Mouse (Mus musculus) gastrocnemius, postnatal 10 days (tissue): Measurements from ENCODE around the gene Masp2. TPM values are rescaled to one million over a fixed set of nuclear protein-coding genes. Genes with fewer than 3 reads are reported as not detected.

Experiments used
- DNase-seq: peaks from one replicate; pipeline ENCODE4 v3.0.0; 2021; ENCODE audit warnings: mixed read lengths
- long read RNA-seq, 2 experiments: library from polyadenylated mRNA; stranded (forward); transcript quantifications; one replicate each; pipeline ENCODE4 v2.0.0; 2021
- total RNA-seq, 2 experiments: library from RNA; stranded (reverse); gene quantifications; 2 replicates each; pipeline ENCODE4 v1.2.3; 2021

Gene Masp2
- under 1 TPM; 0.16 to 0.54 TPM for total RNA-seq
- long read RNA-seq, experiment 1: 0 reads
- long read RNA-seq, experiment 2: 0 reads

DNA sequence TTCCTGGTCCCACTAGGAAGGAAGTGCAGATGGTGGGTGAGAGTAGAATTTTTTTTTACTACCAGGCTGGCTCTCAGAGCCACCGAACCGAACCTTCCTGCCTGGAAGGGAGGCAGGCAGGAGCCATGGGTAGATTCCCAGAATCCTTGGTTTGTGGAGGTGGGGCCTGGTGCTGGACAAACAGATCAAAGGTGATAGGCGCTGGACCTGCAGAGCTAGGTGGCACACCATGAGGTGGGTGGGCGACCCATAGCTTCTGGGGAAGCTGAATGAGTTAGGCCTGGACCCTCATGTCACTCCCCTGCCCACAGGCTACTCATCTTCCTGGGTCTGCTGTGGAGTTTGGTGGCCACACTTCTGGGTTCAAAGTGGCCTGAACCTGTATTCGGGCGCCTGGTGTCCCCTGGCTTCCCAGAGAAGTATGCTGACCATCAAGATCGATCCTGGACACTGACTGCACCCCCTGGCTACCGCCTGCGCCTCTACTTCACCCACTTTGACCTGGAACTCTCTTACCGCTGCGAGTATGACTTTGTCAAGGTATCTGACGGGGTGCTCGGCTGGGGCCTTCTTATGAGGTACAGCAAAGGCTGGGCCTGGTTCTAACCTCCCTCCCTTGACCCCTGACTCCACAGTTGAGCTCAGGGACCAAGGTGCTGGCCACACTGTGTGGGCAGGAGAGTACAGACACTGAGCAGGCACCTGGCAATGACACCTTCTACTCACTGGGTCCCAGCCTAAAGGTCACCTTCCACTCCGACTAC lies at the start of gene Masp2:
Masp2 (plus strand) TSS at position 198 of the 764 bp plus-strand sequence.
- no peak for DNase-seq

DNA sequence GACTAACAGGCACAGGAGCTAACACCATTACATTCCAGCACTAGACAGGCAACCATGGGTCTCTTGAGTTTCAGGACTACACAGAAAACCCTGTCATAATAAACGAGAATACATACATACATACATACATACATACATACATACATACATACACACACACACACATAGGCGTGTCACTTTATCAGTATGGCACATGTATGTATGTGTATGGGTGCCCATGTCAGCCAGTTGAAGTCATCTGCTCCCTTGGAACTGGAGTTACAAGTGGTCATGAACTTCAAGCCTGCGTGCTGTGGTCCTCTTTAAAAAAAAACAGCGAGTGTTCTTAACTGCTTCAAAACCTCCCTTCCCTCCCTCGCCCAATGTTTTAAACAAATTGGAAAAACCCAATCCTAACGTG lies 44.6 kb upstream of the Masp2 start:
- DNase-seq: no peak

DNA sequence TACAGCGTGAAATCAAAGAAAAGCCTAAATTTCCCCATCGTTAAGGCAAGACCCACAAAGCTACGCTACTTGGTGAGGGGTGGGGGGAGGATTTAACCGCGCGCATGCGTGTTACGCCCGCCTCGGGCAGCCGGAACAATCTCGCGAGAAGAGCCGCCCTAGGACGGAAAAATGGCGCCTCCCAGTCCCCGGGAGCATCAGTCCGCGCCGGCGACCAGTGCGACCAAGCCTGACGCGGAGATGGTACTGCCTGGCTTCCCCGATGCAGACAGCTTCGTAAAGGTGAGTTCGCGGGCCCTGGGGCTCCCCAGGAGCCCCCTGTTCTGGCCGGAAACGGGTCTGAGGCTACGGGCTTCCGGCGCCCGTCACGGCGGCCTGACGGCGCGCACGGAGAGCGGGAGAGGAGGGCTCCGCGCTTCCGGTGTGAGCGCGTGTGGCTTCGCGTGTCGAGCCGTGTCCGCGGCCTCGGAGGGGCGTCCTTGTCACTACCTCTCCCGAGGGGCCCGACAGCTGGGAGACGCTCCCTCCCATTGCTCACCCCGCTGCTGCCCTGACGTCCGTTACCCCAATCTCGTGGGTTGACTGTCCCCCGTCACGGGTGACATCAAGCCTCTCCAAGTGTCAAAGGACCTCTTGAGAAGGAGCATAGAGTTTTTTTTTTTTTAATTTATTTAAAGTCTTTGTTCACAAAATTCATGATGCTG lies 43.9 kb upstream of the Masp2 start, which contains the start of gene Exosc10:
Exosc10 (plus strand) TSS at position 133 of the 704 bp plus-strand sequence.
- peak; percentile 90 for DNase-seq

DNA sequence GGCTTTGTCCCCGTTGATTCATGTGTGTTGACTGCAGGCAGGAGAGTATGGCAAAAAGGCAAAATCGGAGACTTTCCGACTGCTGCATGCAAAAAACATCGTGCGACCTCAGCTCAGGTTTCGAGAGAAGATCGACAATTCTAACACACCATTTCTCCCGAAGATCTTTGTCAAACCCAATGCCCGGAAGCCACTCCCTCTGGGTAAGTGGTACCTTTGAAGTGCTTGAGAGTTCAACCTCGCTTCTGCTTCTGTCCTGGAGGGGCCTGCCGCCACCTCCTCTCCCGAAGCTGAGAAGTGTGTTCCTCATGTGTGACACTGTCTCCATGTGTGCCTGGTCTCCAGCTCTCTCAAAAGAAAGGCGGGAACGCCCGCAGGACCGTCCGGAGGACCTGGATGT lies 39.7 kb upstream of the Masp2 start:
- DNase-seq: no peak

DNA sequence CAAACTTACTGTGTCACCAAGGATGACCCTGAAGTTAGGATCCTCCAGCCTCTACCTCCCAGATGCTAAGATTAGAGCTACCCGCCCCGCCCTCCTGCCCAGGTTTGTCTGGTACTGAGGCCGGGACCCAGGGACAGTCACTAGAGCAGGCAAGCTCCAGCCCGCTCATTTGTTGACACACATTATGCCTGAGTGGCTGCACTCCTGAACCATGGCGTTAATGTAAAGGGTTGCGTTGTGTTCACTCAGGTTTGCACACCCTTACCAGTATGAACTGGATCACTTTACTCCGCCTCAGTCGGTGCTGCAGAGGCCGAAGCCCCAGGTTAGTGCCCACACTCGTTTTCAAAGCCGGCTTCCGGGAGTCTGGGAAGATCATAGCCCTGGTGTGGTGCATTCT lies 38.8 kb upstream of the Masp2 start:
- no peak for DNase-seq

DNA sequence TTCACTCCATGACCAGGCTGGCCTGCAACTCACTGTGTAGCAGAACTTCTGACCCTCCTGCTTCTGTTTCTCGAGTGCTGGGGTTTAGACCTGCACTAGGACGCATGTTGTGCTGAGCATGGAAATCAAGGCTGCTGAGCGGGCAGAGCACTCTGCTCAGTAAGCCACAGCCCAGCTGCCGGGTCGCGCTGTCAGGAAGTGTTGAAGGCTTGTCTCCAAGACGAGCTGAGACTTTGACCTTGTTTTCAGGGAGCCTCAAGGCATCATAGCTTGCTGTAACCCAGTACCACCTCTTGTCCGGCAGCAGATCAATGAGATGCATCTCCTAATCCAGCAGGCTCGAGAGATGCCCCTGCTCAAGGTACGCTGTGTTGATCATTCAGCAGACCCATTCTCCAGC lies 32.2 kb upstream of the Masp2 start:
- DNase-seq: no peak

DNA sequence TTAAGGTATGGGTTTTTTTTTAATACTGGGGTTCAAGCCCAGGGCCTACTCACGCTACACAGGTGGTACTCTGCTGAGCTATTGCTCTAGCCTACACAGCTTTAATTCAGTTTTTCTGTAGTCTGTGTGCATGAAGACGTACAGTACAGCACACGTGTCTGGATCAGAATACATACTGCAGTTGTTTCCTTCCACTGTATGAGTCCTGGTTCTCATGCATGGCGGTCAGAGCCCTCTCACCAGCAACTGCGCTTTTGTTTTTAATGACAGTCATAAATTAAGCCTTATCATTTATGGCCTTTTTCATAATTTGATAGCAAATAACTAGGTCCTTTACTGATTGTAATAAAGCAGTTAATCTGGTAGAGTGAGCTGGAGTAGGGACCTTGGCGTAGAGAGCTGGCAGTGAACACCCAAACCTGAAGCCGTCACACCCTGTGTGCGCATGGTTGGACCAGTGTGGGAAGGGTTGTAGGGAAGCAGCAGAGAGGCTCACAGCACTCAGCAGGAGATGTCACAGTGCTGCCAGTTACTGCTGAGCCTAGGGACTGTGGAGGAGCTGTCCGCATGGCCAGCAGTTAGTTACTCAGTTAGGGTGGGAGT lies 31.6 kb upstream of the Masp2 start:
- DNase-seq: no peak

DNA sequence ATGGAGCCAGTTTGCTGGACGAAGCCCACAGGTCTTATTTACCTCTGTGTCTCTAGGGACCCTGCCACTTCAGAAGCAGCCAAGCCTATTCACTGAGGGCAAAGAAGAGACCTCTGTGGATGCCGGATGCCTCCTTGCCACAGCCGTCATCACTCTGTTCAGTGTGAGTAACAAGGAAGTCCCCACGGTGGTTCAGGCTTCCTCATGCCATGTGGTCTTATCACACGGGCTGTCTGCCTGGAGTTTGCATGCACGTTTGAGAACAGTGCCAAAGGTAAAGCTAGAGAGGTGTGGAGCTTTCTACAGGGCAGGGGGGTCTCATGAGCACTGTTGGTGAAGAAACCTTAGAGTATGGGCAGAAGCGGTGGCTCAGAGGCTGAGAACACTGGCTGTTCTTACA lies 29.1 kb upstream of the Masp2 start:
- DNase-seq: no peak

DNA sequence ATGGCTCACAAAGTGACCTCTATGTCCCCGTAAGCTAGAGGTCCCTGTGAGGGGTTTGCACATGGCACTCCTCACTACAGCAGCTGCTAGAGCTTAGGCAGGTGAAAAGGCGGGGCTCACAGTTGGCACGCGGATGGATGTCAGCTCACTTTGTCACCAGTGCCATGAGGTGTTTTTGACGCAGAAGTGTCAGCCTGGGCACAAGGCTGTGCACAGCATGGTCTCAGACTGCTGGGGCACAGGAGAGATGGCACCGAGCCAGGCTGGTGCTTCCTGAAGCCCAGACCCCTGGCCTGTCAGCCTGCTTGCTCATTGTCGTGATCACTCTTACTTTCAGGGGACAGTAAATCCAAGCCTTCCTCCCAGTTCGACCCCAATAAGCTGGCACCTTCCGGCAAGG lies 21.6 kb upstream of the Masp2 start:
- DNase-seq: no peak

DNA sequence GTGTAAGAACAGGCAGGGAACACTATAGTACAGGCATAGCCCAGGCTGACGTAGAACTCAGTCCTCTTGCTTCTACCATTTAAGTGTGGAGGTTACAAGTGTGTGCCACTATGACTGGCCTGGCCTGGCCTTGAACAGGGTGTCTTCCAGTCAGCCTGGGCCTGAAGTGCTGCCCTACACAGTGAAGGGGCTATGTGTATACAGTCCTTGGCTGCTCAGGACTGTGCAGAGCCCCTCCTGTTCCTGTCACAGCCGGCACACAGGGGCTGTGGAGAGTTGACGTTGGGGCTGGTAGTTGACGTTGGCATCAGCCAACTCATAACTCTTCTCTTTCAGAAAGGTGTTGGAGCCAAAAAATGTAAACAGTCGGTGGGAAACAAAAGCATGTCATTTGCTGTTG lies 20.9 kb upstream of the Masp2 start:
- no peak for DNase-seq

DNA sequence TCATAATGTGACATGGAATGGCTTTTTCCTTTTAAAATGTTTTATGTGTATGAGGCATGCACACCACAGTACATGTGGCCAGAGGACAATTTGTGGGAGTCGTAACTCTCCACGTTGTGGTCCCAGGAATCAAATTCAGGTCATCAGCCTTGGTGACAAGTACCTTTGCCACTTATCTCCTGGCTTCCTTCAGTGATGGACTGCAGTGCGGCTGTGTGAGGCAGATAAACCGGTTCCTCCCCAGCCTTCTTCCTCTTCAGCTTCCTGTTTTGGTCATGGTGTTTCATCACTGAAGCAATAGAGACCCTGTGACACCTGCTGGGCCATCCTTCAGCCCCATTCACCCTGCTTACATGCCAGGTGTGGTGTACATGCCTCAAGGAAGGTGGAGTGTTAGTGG lies 19.1 kb upstream of the Masp2 start:
- DNase-seq: no peak

DNA sequence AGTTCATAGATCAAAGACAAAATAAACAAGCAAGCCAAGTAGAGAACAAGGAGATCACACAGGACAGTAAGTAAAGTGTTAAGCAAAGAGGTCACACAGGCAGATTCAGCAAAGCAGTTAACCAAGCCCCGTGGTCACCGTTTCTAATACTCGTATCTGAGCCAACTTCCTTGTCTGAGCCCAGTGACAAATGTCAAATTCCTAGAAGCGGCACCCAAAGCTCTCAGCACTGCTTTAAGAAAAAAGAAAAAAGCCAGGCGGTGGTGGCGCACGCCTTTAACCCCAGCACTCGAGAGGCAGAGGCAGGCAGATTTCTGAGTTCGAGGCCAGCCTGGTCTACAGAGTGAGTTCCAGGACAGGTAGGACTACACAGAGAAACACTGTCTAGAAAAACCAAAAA lies 15.7 kb upstream of the Masp2 start:
- no peak for DNase-seq

DNA sequence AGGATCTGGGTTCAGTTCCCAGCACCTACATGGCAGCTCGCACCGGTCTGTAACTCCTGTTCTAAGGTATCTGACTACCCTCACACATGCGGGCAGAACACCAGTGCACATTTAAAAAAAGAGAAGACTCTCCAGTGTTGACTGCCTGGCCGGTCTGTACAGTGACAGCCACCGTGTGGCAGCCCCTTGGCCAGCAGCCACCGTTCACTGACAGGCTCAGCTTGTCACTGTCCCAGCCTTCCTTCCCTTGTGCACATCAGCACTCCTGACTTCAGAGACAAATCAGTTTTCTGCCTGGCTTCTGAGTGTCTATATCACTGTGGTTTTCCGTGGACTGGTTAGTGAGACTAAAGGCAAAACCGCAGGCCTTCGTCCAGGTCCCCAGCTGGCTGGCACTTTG lies 13.6 kb upstream of the Masp2 start:
- DNase-seq: peak; percentile 50

DNA sequence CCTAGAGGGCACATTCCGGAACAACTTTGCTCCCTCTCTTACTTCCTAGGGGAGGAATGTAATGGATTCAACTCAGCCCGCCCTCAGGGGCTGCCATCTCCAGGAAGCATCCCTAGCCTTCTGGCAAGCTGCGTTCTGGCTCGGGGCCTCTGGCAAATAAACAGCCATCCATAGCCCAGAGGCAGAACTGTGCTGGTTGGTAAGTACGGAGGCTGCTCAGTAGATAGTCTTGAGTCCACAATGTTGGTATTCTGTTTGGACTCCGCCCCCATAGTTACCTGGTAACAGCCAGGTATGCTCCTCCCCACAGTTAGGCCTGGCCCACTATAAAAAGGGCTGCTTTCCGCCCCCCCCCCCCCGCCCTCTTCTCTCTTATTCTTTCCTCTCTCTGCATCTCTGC lies 12.8 kb upstream of the Masp2 start:
- no peak for DNase-seq

DNA sequence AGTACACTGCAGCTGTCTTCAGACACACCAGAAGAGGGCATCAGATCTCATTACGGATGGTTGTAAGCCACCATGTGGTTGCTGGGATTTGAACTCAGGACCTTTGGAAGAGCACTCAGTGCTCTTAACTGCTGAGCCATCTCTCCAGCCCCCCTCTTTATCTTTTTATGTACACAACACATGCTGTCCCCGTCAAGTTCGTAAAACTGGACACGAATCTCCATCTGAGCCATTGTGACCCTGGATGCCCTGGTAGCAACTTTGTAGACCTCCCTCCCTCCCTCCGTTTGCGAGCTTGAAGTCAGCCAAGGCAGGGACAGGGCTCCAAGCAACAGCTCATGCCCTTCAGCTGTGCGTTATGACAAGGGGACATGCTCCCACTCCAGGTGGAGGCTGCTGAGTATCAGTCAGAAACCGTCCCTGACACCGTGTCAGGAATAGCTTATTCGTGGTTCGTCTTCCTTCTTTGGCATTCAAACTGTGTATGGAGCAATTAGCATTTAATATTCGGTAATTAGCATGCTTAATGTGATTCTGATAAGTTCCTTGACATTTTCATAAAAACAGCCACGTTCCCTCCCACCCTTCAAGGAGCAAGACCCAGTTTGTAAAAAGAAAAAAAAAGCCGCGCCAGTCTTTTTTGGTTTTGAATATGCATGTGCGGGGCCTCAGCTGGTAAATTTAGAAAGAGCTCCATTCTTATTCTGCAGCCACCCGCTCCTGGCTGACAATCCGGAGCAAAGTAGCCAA lies 11.8 kb upstream of the Masp2 start:
- no peak for DNase-seq

DNA sequence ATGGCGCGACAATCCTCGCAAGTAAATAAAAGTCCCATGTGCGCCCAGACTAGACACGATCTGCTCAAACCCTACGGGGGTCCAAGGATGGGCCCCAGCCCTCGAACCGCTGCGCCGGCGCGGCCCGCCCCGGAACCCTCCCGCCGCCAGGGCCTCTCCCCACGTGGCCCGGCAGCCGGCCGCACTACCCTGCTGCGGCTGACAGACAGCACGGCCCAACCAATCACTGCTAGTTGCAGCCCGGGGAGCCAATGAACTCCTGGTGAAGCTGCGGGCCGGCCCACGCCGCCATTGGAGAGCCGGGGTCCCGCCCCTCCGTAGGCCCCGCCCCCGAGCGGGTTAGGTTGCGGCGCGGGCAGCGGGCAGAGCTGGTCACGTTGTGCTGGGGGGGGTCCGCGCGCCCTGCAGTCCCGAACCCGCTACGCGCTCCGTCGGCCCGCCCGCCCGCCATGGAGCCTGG lies 11.2 kb upstream of the Masp2 start, which contains the start of gene Srm:
Srm (plus strand) TSS at position 333 of the 460 bp plus-strand sequence.
- peak; percentile 98 for DNase-seq

DNA sequence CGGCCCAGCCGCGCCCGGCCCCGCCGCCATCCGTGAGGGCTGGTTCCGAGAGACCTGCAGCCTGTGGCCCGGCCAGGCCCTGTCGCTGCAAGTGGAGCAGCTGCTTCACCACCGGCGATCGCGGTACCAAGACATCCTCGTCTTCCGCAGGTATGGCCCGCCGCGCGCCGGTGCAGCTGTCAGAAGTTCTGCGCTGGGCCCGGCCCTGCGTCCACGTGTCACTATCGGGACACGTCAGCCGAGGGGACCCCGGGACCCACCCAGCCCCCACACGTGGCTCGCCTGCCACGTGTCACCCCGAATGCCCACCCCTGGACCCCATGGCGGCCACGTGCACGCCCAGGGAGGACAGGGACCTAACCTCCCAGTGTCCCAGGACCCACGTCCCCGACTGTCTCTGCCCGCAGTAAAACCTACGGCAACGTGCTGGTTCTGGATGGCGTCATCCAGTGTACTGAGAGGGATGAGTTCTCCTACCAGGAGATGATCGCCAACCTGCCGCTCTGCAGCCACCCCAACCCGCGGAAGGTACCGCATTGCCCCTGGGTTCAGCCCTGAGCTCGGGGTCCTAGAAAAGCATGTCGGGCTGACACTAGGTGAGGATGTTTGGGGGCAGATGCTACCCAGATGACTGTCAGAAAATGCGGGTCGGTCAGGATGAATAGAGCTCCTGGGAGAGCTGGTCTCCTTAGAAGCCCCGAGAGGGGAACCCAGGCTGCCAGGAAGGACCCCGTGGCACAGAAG lies 10.5 kb upstream of the Masp2 start:
- no peak for DNase-seq

DNA sequence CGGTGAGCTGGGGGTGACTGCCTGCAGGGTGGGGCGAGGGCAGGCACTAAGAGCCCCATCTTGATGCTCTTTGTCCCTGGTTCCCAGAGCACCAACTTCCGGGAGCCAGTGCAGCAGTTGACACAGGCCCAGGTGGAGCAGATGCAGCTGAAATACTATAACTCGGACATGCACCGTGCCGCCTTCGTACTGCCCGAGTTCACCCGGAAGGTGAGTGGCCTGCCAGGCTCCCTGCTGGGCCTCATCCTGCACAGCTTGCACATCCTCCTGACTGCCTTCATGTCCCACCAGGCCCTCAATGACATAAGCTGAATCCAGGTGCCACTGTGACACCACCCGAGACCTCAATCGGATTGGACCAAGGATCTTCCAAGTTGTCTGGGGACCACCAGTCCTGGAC lies 8.4 kb upstream of the Masp2 start:
- DNase-seq: no peak

DNA sequence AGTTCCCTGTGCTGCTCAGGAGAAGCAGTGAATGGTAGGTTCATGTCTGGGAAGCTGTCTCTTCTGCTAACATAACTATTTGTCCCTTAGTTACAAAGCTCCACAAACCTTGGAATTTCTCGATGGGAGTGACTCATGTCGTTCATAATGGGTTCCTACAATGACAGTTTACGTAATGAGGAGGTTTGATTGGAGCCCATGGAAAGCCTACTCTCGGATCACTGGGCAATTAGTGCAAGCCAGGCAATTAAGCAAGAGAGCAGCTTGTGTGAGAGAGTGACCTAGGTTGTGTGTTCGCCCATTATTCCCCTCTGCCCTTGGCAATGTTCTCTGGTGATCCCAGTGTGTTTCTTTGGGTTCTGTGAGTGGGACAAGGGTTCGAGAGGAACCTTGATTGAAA lies 6.4 kb upstream of the Masp2 start:
- no peak for DNase-seq

DNA sequence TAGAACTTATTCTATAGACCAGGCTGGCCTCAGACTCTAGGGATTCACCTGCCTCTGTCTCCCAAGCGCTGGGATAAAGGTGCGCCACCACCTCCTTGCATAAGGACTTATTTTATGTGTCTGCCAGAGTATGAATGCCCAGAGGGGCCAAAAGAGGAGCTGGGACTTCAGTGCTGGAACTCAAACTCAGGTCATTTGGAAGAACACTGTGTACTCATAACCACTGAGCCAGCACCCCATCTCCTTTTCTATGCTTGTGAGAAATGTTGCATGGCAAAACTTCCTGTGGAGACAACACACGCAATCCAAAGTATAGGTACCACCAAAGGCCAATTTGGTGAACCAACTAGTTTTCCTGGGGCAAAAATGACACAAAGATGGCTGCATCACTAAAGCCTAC lies 5.6 kb upstream of the Masp2 start:
- no peak for DNase-seq

DNA sequence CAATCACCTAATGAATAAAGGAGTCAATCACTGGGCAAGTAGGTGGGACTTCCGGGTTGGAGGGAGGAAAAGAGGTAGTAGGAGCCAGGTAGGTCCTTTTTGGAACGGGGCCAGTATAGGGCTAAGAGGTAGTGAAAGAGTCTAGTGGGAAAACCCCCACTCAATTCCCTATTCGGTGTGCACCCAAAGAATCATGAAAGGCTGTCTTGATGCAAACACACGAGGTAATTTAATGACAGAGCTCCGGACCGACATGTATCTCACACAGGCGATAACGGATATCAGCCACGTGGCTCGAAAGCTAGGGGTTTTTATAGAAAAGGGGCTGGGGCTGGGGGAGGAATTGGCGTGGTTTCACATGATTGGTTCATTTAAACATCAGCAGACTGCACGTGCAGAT lies 3.5 kb upstream of the Masp2 start:
- no peak for DNase-seq

DNA sequence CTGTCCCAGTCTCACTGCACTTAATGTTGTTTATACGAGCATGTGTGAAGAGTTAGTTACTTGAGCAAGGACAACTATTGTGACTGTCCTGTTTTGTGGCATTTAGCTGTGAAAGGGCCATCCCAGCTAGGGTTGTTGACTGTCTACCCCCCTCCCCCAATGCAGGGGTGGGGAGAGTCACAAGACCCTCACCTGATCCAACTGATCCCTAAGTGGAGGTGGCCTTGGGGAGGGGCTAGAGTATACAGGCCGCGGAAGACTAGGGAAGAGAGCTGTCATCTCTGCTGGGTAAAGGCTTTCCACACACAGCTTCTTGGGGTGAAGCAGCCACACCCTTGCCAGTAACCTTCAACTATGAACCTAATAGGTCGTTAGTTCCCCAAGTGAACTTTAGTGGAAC lies 2.0 kb upstream of the Masp2 start:
- DNase-seq: no peak
